Mouse (Mus musculus): ENCODE data around the gene Fam107b. TPM values are rescaled to one million over a fixed set of nuclear protein-coding genes. Genes with fewer than 3 reads are reported as not detected.

The Fam107b gene
- total RNA-seq, 2 experiments from 2014 or later = 8.6 to 9.6 TPM

DNA sequence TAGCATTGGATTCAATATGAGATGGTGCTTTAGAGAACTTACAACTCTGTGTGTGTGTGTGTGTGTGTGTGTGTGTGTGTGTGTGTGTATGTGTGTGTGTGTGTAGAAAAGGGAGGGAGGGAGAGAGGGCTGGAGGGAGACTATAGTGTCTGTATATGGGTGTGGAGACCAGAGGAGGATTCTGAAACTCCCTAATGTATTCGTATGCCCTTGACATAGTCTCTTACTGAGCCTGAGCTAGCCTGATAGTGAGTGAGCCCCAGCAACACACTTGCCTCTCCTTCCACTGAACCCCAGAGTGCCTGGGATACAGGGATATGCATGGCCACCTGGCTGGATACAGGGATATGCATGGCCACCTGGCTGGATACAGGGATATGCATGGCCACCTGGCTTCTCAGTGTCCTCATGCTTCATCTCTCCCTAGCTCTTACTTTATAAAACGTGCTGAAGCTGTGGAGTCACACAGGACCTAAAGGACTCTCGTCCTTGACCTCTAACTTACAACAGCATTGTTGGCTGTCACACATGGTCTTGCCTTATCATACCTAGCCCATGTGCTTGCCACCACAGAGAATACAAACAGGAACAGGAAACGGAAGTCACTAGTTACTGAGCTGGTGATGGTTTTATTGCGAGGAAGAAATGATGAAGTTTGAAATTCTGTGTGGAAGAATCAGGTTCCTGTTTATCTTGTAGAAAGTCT lies 157.1 kb downstream of the Fam107b start:
- intact Hi-C loops (cut with DNase I) = no loop called here
- no peak for DNase-seq (ENCODE audit: low spot score in 2 of 2)

DNA sequence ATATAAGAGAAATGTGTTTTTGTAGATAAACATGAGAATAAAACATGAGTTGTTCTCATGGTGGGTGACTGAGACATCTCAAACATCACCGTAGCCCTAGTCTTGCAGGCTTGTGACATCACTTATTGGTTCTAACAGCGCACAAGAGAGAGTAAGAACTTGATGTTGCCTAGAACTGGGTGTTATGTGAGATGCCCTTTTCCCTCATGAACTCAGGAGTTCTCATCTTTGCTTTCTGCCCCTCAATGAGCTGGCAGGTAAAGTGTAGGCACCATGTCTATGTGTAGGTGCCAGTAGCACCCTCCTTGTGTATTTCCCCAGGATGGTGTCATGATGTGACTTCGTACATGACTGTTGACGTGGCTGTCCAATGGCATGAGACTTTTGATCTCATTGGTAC lies 157.8 kb downstream of the Fam107b start:
- intact Hi-C loops (cut with DNase I) = no loop called here
- no peak for DNase-seq (ENCODE audit: low spot score in 2 of 2)

DNA sequence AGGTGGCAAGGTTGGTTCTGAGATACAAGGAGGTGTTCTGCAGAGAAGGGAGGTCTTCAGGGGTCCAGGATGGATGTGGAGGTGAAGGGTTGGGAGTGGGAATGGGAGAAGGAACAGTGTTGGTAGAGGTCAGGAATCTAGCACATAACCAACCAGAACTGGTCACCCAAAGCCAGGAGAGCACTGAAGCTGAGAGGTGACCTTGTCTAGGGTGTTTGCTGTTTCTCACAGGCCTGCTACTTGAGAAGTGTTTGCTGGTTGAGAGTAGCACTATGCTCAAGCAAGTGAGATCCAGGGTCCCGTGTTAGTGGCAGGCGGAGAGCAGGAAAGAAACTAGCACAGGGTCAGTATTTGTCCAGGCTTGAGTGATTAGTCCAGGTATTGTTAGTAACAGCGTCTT lies 159.3 kb downstream of the Fam107b start:
- intact Hi-C loops (cut with DNase I) = no loop called here
- DNase-seq (ENCODE audit: low spot score in 2 of 2) = no peak

DNA sequence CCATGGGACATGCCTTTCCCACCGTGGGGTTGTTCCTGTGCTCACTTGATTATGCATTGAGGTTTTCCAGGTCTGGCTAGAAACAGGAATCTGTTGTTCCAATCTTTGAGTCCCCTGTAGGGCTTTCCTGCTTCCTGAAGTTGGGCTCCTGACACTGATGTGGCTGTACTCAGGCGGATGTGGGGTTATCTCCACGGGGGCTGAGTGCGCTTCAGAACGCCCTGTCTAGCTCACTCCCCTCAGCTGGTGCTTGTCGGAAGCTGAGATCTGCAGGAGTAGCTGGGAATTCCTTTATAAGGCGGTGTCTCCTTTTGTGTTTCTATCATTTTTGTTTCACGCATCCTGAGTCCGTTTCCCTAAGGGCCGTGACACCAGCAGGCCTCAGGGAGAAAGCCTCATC lies 160.5 kb downstream of the Fam107b start:
- no peak for DNase-seq (ENCODE audit: low spot score in 2 of 2)
- intact Hi-C loops (cut with DNase I) = no loop called here

DNA sequence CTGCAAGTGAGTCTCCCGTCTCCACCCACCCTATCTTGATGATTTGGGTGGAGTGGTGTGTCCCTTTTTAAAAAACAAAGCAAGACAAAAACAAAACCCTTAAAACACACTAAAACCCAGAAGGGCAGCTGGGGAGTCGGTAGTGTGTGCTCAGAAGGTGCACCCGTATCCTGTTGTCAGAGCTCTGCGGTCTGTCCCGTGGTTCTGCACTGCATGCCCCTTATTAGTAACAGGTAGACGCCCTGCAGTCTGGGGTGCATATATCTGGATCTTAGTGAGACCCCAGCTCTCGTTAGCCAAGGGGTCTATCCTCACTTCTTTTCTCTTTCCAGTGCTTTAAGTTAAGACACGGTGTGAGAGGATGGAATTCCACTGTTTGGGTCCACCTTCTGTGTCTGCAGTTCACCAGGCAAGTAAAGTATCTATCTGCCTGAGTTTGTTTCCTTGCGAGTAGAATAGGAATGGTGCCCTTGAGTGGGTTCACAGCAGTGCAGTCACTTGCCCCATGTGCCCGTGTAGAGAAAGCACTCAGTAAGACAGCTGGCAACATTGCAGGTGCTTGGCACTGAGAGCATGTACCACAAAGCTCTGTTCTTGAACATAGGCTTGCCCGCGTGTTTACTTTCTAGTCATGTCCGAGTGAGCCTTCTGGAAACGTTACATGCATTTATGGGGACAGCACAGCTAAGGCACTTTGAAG lies 161.2 kb downstream of the Fam107b start:
- DNase-seq (ENCODE audit: low spot score in 2 of 2) = no peak

DNA sequence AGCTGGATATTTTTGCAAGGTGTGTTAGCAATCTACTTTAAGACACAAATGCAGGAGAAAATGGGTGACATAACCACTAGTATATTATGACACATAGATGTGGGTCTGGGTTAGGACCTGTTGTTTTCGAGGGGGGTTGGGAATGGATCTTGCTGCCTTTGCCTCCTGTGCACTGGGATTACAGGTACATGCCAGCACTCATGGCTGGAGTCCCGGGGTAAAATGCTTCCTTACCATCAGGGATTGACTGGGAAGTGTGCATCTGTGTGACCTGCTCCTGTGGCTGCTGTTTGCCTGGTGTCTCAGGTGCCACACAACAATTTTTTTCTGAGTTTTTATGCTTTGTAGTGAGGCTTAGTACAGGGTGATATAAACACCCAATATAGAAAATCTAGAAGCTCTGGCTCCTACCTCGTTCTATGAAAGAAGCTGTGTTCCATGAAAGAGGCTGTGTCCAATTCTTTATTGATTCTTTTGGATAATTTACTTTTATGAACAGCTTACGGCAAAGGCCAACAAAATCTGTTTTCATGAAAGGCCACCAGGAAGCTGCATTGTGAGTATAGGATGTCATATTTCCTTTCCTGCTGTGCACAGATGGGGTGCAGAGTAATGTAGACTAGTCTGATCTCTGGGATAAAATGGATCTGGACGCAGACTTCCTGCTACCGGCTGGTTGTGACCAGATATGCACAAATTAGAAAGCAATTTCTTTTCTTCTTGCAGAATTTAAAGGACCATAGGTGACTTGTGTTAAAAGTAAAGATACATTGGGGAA lies 167.8 kb downstream of the Fam107b start:
- intact Hi-C loops (cut with DNase I) = no loop called here

More for the DNA sequence above, 161.2 kb downstream of the Fam107b start:
- intact Hi-C loops (cut with DNase I) = no loop called here

DNA sequence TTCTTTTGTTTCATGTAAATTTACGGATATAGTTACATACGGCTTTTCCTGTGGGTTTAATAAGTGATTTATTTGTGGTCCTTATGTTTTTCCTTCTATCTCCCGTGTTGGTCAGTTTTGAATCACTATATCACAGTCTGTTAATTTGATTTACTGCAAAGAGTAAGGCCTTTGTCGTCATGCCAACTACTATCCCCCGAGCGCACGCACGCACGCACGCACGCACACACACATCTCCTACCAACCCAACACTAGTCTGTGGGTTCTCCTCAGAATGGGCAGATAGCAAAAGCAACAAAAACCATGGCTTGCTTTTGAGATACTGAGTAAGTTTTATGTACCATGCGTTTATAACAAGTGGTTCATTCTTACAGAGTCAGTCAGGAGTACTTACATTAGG lies 168.4 kb downstream of the Fam107b start:
- intact Hi-C loops (cut with DNase I) = no loop called here

More for the DNA sequence above, 167.8 kb downstream of the Fam107b start:
- no peak for DNase-seq (ENCODE audit: low spot score in 2 of 2)

DNA sequence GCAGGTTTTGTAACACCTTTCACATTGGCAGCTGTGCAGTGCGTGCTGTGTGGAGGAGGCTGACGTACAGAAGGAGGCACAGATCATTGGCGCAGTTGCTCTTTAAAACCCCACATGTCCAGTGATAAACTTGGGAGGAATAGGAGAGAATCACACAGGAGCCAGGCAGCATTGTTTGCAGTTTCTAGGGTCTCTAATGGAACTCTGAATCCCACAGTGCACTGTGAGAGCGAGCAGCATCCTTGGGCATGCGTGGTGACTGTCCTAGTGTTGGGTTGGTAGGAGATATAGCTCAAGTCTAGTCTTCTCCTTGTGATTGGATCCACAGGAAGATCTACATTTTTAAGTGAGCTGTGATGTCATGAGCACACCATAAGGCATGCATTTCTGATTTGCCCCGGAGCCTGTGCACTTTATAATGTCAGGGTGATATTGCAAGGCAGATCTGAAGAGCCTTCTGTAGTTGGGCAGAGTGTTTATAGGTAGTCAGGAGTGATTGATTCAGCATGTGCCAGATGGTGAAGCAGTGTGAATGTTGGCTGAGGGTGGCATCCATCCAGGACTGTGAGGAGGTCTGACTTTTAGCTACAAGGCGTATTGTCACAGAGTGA lies 169.2 kb downstream of the Fam107b start:
- intact Hi-C loops (cut with DNase I) = no loop called here
- peak; percentile 34 to 69 for DNase-seq (ENCODE audit: low spot score in 2 of 2)

More for the DNA sequence above, 168.4 kb downstream of the Fam107b start:
- no peak for DNase-seq (ENCODE audit: low spot score in 2 of 2)

DNA sequence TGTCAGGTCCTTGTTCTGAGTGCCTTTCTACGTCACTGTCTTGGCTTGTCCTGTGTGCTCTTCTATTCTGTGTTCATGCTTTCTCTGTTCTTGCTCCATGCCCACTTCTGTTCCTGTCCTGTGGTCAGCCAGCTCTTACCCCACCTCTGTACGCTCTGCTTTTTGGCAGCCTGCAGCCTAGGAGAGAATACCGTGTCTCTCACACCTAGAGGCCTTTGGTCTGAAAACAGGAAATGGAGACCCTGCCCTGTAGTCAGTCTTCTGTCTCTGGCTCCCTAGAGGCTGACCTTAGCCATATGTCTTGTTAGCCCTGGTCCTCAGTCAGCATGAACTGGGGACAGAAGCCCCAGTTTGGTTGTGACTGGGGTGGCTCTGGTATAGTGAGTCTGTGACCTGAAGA lies 170.0 kb downstream of the Fam107b start:
- intact Hi-C loops (cut with DNase I) = no loop called here
- DNase-seq (ENCODE audit: low spot score in 2 of 2) = no peak

DNA sequence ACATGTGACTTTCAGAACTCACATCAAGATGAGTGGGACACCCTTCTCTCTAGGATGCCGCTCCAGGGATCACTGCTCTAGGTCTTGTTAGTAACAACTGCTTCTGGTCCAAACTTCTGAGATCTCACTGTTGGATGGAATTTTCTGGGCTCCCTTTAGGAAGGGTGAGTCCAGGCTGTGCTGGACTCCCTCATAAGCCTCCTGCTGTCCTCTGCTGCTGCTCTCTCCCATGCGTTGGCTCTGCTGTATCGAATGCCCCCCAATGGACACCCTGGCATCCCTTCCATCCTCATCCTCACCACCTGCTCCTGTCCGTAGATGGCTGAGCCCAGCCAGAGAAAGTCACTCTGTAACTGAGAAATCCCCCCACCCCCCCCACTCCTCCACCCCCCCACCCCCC lies 170.4 kb downstream of the Fam107b start:
- intact Hi-C loops (cut with DNase I) = no loop called here
- DNase-seq (ENCODE audit: low spot score in 2 of 2) = no peak

DNA sequence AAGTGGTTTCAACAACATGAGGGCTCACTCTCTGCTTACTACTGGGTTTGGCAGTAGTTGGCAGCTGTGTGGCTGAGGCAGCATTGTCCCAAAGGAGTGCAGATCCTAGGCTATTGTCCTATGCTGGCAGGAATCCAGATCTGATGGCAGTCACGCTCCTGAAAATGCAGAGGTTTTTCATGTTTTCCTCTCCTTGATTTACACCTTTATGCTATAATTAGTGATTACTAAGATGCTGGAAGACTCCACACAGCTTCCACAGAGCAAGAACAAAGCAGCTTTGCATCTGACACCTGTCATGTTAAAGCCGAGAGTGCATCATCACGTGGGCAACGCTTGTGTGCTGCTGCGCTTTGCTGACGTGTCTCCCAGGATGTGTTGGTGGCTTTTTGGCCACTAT lies 172.2 kb downstream of the Fam107b start:
- intact Hi-C loops (cut with DNase I) = no loop called here
- DNase-seq (ENCODE audit: low spot score in 2 of 2) = no peak

DNA sequence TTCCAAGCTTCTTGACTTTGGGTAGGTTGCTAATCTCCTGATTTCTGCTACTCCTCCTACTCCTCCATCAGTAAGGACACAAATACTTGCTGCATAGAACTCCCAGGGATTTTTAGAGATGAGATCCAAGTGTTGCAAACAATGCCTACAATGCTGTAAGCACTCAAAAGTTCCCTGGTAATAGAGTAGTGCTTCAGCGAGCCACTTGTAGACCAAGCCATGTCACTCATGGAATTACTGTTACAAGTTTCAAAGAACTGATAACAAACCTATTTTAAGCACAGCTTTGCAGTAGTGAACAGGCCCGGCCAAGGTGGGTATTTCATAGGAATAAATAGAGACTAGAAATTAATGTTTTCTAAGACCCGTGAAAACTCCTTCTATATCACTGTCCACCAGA lies 174.8 kb downstream of the Fam107b start:
- intact Hi-C loops (cut with DNase I) = no loop called here
- no peak for DNase-seq (ENCODE audit: low spot score in 2 of 2)

DNA sequence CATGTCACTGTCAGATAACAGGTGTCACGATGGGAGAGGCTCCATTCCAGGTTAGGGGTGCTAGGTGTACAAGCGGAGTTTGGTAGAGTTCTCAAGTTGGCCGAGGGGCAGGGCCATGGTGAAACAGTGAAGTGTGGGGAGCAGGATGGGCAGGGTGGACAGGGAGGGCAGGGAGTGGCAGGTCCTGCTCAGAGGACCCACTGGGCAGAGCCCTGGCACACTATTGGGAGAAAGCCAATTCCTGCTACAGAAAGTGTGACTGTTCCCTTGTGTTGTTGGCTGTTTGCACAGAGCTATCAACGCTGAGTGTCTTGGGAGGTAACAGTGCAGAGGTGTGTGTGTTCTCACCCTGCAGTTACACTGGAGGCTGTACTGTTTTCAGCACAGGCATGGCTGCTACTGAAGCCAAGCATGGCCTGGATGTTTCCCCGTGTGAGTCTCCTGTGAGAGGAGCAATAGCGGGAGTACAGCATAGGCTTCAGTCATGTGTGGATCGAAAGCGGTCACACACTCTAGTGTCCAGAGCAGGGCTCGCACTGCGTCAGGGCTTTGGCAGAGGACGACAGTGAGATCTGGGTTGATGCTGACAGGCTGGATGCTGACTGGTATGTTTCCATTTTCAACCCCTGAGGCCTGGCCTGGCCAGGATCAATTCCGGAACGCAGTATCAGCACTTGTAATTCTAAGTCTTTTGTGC lies 175.8 kb downstream of the Fam107b start:
- intact Hi-C loops (cut with DNase I) = no loop called here
- no peak for DNase-seq (ENCODE audit: low spot score in 2 of 2)

DNA sequence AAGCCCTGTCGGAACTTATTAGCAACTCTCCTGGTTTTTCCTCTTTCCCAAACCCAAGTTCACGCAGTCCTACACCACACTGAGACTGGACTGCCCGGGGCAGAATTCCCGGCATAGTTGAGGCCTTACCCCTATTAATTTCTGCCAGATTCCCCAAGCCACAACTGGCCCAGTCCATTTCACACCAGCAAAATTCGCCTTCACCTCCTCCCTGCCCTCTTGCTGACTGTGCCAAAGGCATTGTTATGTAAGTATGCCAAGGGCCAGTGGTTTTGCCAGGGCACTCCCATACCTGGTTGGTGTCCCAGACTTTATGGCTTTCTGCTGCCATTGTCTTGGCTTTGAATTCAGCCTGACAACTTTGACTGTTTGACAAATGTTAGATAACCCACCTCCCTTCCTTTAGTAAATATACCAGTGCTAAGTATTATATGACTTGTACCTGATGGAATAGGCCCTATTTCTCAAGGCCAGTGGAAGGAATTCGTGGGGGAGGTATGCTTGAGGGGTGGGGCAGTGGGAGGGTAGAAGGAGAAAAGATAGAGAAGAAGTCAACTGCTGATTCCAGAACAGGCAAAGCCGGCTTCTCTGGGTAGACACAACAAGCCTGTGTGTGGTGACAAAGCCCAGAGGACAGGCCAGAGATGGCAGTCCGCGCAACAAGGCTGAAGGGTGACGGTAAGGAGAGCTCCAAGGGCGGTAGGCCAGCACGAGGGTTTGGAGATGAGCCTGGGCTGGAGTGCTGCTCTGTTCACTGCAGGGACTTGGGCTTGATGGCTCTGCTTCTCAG lies 178.6 kb downstream of the Fam107b start:
- DNase-seq (ENCODE audit: low spot score in 2 of 2) = no peak
- intact Hi-C loops (cut with DNase I) = no loop called here

DNA sequence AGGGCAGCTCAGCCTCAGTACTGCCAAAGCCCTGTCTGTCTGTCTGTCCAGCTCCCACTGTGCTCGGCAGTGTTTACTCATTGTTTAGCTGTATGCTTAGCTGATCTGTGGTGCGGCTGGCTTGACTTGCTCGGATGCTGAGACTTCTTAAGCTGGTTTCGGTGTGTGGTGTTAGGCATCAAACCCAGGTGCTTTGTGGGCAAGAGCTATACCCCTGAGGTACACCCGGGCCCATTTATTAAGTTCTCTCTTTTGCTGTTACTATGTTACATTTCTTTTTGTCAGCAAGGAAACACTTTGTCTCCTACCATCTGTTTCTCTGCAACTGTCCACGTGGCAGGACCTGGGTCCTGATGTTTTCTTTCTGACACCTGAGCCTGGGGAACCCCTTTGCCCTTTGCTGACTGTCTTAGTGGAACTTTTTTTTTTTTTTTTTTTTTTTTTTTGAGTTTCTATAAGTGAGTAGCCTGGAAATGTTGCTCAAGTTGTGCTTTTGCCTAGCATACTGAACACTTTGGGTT lies 179.3 kb downstream of the Fam107b start:
- intact Hi-C loops (cut with DNase I) = no loop called here

DNA sequence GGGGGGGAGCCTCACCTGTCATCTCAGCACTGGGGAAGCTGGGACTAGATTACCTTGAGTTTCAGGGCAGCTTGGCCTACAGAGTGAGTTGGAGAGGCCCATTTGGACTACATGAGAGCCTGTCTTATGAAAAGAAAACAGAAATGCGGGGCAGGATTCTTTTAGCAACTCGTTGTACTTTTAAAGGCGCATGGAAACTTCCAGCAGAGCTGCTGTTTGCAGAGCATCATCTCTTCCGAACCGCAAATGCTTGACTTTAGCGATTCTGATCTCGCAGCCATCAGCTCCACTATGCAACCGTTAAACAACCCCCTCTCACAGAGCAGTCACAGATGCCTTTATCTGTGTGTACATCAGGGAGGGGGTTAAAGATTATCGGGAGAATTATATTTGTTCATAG lies 179.8 kb downstream of the Fam107b start:
- intact Hi-C loops (cut with DNase I) = no loop called here
- no peak for DNase-seq (ENCODE audit: low spot score in 2 of 2)

More for the DNA sequence above, 179.3 kb downstream of the Fam107b start:
- DNase-seq (ENCODE audit: low spot score in 2 of 2) = no peak

DNA sequence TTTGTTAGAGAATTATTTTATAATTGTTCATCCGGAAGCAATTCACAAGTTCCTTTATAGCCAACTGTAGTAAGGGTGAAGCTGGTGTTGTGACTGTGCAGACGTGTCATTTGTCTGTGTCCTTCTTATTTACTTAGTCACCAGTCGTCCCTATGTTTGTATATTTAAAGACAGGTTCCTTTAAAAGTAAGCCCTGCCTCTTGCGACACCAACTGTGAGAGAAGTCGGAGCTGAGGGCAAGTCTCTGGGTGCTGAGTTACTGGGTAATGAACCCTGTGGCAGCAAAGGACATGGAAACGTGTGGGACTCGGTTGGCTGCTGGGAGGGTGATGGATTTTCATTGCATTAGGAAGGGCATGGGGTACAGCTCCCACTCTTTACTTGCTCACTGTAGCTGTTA lies 182.1 kb downstream of the Fam107b start:
- intact Hi-C loops (cut with DNase I) = no loop called here

DNA sequence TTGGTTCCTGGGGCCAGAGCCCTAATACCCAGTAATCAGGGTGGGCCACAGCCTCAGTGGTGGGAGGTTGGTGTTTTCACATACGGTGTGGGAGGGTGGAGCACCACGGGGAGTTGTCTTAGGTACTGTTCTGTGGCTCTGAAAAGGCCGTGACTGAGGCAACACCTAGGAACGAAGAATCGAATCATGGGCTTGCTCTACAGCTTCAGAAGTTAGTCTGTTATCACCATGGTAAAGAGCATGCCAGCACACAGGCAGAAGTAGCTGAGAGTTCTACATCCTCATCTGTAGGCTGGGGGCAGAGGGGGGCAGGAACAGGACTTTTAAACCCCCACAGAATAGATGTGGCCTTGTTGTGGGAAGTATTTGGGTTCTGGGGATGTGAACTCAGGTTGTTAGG lies 182.6 kb downstream of the Fam107b start:
- DNase-seq (ENCODE audit: low spot score in 2 of 2) = no peak
- intact Hi-C loops (cut with DNase I) = no loop called here

More for the DNA sequence above, 182.1 kb downstream of the Fam107b start:
- no peak for DNase-seq (ENCODE audit: low spot score in 2 of 2)

DNA sequence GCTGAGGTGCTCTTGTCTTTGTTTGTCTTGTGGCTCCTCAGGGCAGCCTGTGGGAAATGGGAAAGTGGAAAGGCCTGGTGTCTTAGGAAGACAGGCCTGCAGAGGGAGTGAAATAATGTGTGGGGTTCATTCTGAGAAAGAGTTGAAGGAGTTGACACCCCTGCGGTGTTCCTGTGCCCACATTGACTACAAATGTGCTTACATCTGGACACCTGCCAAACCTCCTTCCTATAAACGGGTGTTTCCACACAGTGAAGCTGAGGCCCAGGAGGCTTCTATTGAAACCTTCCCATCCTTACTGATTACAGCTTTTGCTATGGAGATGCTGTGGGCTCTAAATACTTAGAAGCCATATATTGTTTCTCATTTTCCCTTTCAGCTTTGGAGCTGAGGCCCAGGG lies 183.5 kb downstream of the Fam107b start:
- peak in 1 of 2 experiments; percentile 52 for DNase-seq (ENCODE audit: low spot score in 2 of 2)
- intact Hi-C loops (cut with DNase I) = no loop called here

All from left cerebral cortex, postnatal 25 days (tissue).